Mouse (Mus musculus): ENCODE data around the gene Neu2. TPM values are rescaled to one million over a fixed set of nuclear protein-coding genes. Genes with fewer than 3 reads are reported as not detected.

Neu2 gene
- total RNA-seq, 2 experiments from 2014 or later: 0.43 to 0.69 TPM

DNA sequence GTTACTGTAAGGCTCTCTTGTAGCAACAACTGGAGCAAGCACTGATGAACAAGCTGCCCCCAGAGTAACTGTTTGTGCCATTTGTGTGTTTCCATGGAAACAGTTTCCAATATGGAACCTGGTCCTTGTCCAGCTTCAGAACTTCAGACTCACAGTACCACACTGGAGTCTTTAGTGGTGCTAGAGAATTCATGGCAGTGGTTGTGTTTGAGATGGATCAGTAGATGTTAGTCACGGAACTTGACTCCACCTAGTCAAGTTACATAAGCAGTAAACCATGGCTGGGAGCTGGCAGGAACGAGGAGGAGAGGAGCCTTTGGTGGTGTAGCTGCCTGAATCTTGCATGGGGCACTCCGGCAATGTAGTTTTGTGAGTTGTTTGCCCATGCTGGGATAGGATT, 24.4 kb downstream of the Neu2 start:
- peak in 1 of 2 experiments; percentile 35 for DNase-seq (ENCODE audit: low spot score in 2 of 2)

DNA sequence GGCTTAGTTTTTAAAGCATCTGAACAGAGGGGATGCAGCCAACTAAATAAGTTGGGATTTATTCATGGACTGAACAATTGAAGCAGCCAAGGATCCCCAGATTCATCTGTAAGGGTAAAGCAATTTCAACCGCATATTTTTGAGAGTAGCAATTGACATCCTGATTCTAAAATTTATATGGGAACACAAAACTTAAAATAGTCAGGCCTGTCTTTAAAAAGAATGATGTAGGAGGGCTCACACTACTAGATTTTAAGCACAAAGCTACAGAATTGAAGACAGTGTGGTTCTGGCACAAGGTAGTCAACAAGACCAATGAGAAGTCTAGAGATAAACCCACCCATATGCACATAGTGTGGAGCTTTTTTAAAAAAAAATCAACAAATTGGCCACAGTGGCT, 27.3 kb downstream of the Neu2 start:
- no peak for DNase-seq (ENCODE audit: low spot score in 2 of 2)

- DNase-seq (ENCODE audit: low spot score in 2 of 2): peak in 1 of 2 experiments; percentile 46
Observed at GRCm38 (mm10) chr1:87541614-87542013, 31.9 kb downstream of the Neu2 start.

GRCm38 (mm10) chr1:87551008-87551407, 41.3 kb downstream of the Neu2 start:
- no peak for DNase-seq (ENCODE audit: low spot score in 2 of 2)

DNA sequence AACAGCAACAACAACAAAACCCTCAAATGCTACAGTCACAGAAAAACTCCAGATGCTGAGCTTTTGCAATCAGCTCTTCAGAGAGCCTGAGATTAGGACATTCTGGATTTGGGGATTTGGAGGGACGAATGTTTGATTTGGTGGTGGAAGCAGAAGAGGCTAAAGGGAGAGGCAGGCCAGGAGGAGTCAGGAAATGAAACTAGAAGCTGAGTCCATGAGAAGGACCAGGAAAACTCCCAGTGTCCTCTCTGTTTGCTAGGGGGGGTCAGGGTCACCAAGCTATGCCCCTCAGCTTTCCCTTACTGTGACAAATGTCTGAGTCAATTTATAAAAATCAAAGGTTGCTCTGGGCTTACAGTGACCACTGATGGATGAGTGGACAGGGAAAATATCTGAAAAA, 43.9 kb downstream of the Neu2 start:
- DNase-seq (ENCODE audit: low spot score in 2 of 2): no peak

DNA sequence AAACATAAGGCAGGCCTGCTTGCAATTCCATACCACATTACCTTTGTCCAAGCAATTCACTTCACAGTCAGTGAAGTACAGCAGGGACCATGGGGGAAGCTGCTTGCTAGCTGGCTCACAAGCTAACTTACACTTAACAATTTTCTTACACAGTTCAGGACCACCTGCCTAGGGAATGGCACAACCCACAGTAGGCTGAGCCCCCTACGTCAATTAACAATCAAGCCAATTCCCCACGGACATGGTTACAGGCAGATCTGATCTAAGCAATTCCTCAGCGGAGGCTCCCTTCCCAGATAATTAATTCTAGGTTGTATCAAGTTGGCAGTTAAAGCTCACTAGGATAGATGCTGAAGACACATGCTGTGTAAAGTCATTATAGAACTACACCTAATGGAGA, 53.3 kb downstream of the Neu2 start:
- DNase-seq (ENCODE audit: low spot score in 2 of 2): no peak

DNA sequence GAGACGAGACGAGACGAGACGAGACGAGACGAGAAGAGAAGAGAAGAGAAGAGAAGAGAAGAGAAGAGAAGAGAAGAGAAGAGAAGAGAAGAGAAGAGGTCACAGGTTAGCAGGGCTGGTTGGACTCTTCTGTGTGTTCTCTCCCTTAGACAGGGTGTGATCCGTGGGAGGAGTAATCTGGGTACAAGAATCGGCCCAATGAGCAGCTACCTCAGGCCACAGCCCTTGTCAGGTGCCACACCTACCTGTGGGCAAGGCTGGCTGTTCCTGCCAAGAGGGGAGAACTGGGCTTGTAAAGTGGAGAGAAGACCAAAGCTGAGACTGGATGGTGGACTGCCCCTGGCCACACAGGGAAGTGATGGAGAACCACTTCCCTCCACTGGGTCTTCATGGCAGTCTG, 56.1 kb downstream of the Neu2 start:
- DNase-seq (ENCODE audit: low spot score in 2 of 2): no peak

- peak in 1 of 2 experiments; percentile 20 for DNase-seq (ENCODE audit: low spot score in 2 of 2)
Observed at GRCm38 (mm10) chr1:87568398-87568797, 58.7 kb downstream of the Neu2 start.

DNA sequence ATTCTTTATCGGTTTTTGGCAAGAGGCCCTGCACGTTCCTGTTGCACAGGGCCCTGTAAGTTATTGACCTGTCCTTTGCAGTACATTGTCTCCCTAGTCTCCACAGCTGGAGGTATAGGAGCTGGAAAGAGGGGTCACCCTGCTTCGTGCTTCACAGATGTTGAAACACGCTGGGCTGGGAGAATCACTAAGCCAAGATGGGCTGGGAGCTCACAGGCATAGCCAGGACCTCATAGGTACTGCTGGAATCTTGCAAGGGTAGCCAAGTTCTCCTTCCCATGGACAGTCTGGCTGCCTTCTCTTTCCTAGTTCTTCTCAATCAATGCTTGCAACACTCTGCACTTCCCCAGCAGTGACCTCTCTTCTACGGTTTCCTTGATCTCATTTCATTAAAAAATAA, 63.6 kb downstream of the Neu2 start:
- no peak for DNase-seq (ENCODE audit: low spot score in 2 of 2)

DNA sequence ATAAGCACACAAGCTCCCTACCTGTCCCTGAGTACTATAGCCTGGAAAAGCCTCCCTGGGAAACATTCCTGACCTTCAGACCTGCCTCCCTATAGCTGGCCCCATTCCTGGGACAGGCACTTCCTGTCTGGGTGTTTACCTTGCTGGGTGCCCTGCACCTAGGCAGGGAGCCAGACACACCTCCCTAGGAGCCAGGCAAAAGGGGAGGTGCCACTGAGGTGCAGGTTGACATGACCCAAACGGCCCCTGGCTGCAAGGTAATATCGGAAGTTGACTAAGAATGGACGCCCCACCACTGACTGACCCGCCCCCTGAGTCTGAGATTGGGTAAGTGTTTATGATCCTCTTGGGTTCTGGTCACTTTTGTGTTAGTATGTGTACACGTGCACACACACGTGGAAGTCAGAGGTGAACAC, 64.1 kb downstream of the Neu2 start, which contains the start of gene Ngef:
TSS of gene Ngef (minus strand) at position 71 of the 416 bp plus-strand sequence.
- no peak for DNase-seq (ENCODE audit: low spot score in 2 of 2)

GRCm38 (mm10) chr1:87574353-87574752, 64.7 kb downstream of the Neu2 start:
- DNase-seq (ENCODE audit: low spot score in 2 of 2): peak in 1 of 2 experiments; percentile 27

- DNase-seq (ENCODE audit: low spot score in 2 of 2): peak in 1 of 2 experiments; percentile 42
Observed at GRCm38 (mm10) chr1:87574785-87575184, 65.1 kb downstream of the Neu2 start.

- no peak for DNase-seq (ENCODE audit: low spot score in 2 of 2)
Observed at GRCm38 (mm10) chr1:87578965-87579364, 69.3 kb downstream of the Neu2 start.

DNA sequence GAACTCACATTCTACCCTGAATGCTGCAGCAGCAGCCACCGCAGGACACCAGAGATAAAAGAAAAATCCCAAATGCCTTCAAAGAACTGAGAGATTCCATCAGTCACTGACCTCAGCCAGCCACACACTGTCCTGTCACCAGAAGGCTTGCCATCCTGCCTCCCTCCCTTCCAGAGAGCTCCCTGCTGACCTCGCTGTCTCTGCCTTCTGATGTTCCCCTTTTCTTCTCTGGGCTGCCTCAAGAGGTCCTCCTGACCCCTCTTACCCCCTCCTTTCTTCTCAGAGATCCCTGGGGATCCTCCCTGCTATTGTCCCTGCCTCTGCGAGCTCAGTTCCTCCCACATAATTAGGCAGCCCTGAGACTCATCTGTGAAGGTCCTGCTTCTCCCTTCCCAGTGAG, 71.1 kb downstream of the Neu2 start:
- no peak for DNase-seq (ENCODE audit: low spot score in 2 of 2)

DNA sequence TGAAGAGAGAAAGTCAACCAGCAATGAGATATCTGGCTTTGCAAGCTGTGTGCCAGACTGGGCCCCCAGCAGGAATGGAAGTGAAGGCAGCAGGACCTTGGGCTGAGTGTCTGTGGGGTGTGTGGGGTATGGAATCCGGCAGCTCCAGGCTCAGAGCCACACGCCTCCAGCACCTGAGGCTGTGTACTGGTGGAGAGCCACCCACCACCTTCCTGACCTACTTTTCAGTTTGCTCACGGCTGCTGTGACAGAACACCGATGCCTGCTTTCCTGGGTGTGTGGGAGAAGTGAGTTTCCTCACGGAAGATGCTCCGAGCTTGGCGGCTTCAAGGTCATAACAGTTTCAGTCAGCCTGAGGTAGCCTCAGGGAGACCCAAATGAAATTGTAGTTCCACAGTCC, 79.5 kb downstream of the Neu2 start:
- peak in 1 of 2 experiments; percentile 19 for DNase-seq (ENCODE audit: low spot score in 2 of 2)

DNA sequence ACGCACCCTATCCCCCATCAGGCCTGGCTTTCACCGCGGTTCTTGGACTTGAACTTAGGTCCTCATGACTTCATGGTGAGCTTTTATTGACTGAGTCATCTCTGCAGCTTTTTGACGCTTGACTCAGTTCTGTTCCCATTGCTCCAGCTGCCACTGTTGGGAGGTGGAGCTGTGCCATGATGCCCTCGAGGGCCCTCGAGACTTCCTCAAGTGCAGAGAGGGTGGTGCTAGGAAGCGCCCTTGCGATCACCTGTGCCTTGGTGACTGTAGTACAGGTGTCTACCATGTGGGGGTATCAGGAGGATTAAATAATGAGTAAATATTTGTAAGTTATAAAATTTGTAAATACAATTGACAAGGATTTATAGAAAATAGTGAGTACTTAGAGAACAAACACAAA, 80.3 kb downstream of the Neu2 start:
- no peak for DNase-seq (ENCODE audit: low spot score in 2 of 2)

- peak; percentile 45 to 57 for DNase-seq (ENCODE audit: low spot score in 2 of 2)
Observed at GRCm38 (mm10) chr1:87594261-87594660, 84.6 kb downstream of the Neu2 start.

DNA sequence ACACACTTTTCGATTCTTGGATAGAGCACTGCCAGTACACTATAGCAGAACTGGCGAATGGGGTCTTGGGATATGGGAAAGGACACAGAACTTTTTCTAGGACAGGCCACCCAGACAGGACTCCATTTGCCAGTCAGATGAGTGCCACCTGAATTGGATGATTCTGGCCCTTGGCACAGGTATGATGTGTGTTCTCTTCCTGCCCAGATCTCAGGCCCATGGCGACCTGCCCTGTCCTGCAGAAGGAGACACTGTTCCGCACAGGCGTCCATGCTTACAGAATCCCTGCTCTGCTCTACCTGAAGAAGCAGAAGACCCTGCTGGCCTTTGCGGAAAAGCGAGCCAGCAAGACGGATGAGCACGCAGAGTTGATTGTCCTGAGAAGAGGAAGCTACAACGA, 85.0 kb downstream of the Neu2 start:
- no peak for DNase-seq (ENCODE audit: low spot score in 2 of 2)

DNA sequence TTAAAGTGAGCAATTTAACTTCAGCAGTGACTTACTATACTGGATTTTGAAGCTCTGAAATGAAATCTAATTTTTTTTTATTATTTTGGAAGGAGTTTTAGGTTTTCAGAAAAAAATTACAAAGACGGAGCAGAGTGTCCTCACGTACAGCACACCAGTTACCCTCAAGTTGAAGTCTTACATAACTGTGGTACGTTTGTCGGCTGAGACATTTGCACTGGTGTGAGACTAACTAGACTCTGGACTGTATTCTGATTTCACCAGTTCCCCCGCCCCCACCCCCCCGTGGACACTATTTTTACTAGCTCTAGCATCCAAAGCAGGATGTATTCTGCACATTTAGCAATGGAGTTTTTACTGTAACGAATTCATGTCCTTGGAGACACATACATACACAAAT, 90.8 kb downstream of the Neu2 start:
- DNase-seq (ENCODE audit: low spot score in 2 of 2): no peak

GRCm38 (mm10) chr1:87601801-87602200, 92.1 kb downstream of the Neu2 start:
- no peak for DNase-seq (ENCODE audit: low spot score in 2 of 2)

DNA sequence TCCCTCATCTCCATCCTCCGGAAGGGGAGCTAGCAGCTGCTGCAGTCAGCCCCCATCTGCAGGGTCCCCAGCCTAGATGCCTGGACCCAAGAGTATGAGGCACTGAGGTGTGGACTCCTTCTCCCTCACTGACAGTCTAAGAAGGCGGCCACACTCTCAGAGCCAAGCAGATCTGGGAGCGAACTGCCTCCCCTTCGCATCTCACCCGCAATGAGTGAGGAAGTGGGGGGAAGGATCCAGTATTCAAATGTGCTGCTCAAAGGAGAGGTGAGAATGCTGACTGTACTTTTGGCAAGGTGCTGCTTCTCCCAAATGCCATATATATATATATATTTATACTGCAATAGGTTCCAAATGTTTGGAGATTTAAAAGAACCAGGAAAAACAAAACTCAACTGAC, 93.7 kb downstream of the Neu2 start:
- no peak for DNase-seq (ENCODE audit: low spot score in 2 of 2)

DNA sequence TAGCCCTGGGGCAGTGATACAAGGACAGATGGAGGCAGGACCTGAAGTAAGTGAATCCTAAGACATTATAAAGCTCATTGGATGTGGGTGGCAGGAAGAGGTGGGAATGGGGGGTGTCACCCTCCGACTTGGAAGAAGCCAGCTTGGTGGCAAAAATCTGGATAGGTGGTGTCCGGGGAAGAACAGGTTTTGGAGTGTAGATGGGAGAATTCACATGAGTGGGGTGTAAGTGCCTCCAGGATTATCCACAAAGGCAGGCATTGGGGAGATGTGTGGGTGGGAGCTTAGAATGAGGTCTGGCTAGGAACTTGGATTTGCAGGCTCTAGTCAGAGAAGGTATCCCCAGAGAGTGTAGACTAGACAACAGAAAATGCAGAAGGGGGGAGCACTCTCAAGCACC, 95.6 kb downstream of the Neu2 start:
- DNase-seq (ENCODE audit: low spot score in 2 of 2): no peak

- peak; percentile 65 to 76 for DNase-seq (ENCODE audit: low spot score in 2 of 2)
Observed at GRCm38 (mm10) chr1:87607385-87608091, 97.8 kb downstream of the Neu2 start.
